Mouse (Mus musculus) limb, embryonic 14.5 days (tissue): ENCODE measurements around the gene Hand2. TPM values are rescaled to one million over a fixed set of nuclear protein-coding genes. Genes with fewer than 3 reads are reported as not detected.

Source experiments
- ATAC-seq: fragments of 200-750 bp; cut with Nextera tagmentation; 2 replicates; pipeline ENCODE4 v1.8.0; 2017; ENCODE audit warnings: low read depth, moderate number of reproducible peaks, moderate TSS enrichment; ENCODE audit not compliant: low FRiP score
- DNase-seq: peaks from one replicate; pipeline ENCODE4 v3.0.0-alpha.2; 2015; ENCODE audit warnings: low spot score
- H3K27ac ChIP-seq: fragments of 300-500 bp; sonication (generic); replicated peaks from 2 replicates; pipeline ENCODE4 v1.5.1; 2014; ENCODE audit warnings: low read depth, mild to moderate bottlenecking, low read length, moderate library complexity, mixed read lengths
- H3K27me3 ChIP-seq: fragments of 300-500 bp; sonication (generic); 2 replicates; pipeline ENCODE4 v1.6.1; 2014; ENCODE audit warnings: low read length, mixed read lengths; ENCODE audit not compliant: control insufficient read depth, insufficient read depth
- H3K36me3 ChIP-seq: fragments of 300-500 bp; sonication (generic); 2 replicates; pipeline ENCODE4 v1.6.1; 2014; ENCODE audit warnings: mild to moderate bottlenecking, low read length, moderate library complexity, mixed read lengths; ENCODE audit not compliant: control insufficient read depth, insufficient read depth
- H3K4me1 ChIP-seq: fragments of 300-500 bp; sonication (generic); 2 replicates; pipeline ENCODE4 v1.6.1; 2014; ENCODE audit warnings: antibody characterized with exemption, low read length, mixed read lengths; ENCODE audit not compliant: control insufficient read depth, insufficient read depth
- H3K4me2 ChIP-seq: fragments of 300-500 bp; sonication (generic); replicated peaks from 2 replicates; pipeline ENCODE4 v1.6.1; 2014; ENCODE audit warnings: low read depth, mild to moderate bottlenecking, low read length, moderate library complexity; ENCODE audit not compliant: severe bottlenecking
- H3K4me3 ChIP-seq: fragments of 300-500 bp; sonication (generic); replicated peaks from 2 replicates; pipeline ENCODE4 v1.5.1; 2014; ENCODE audit warnings: low read length
- H3K9ac ChIP-seq: fragments of 300-500 bp; sonication (generic); 2 replicates; pipeline ENCODE4 v1.6.1; 2014; ENCODE audit warnings: mild to moderate bottlenecking, low read depth, low read length, moderate library complexity; ENCODE audit not compliant: severe bottlenecking
- H3K9me3 ChIP-seq: fragments of 300-500 bp; sonication (generic); 2 replicates; pipeline ENCODE4 v1.6.1; 2016; ENCODE audit warnings: low read length; ENCODE audit not compliant: control insufficient read depth
- POLR2A ChIP-seq: fragments of 200-500 bp; IDR thresholded peaks from 2 replicates; pipeline ENCODE4 v1.8.0; 2012; ENCODE audit warnings: inconsistent platforms, mild to moderate bottlenecking, moderate library complexity, borderline replicate concordance; ENCODE audit not compliant: insufficient read depth, insufficient read length; ENCODE audit errors: extremely low read depth
- WGBS: fragments of 180-500 bp; shearing (Covaris S2); extraction: QIAGEN DNeasy Blood & Tissue Kit; methylation state at CpG from one replicate; pipeline ENCODE4 v1.1.7; 2014; 5-methylcytosine and 5-hydroxymethylcytosine counted together
- polyA plus RNA-seq, 2 experiments: library from polyadenylated mRNA; depleted of rRNA in 1 of 2; stranded (reverse) in 1 of 2; unstranded in 1 of 2; fragments of >200 nt; fragmentation: Nextera tagmentation in 1 of 2; extraction: Ambion mirVana in 1 of 2; gene quantifications; 2 replicates each; pipeline versions ENCODE4 v1.2.1 to v1.2.3; 2012 to 2014

Gene Hand2
- polyA plus RNA-seq, 2 experiments = 9.8 to 33.4 TPM

DNA sequence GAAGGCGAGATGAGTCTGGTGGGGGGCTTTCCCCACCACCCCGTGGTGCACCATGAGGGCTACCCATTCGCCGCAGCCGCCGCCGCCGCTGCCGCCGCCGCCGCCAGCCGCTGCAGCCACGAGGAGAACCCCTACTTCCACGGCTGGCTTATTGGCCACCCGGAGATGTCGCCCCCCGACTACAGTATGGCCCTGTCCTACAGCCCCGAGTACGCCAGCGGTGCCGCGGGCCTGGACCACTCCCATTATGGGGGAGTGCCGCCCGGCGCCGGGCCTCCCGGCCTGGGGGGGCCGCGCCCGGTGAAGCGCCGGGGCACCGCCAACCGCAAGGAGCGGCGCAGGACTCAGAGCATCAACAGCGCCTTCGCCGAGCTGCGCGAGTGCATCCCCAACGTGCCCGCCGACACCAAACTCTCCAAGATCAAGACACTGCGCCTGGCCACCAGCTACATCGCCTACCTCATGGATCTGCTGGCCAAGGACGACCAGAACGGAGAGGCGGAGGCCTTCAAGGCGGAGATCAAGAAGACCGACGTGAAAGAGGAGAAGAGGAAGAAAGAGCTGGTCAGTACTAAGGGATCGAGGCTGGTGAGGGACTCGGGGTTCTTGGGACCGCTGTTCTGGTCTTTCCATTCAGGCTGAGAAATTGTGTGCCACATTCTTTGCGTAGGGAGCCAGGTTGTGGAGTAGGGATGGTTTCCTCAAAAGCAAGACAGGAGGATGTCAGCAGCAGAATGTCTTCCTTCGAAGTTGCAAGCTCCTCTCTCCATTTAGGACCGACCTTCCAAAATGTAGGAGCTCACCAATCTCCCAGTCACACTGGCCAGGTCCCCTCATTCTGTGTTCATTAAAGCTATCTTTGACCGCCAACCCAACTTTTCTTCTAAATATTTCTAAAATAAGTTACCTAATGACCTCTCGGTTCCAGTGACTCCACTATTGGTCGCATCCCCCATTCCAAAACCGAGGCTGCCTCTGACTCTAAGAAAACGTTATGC is 1.4 kb downstream of the Hand2 start:
- Histone ChIP-seq H3K27ac (peak overlapping the region; percentile 93), H3K9me3 (no peaks in the 10 kb centered on the region), H3K9ac (peak overlapping the region; percentile 98), H3K4me3 (peak overlapping the region; percentile 81), H3K4me1 (peaks cover 19% of the 10 kb centered on the region), H3K27me3 (peaks cover 10% of the 10 kb centered on the region; the same call in 1 of the 2 replicates), H3K4me2 (peak overlapping the region; percentile 72), H3K36me3 (peaks cover 5% of the 10 kb centered on the region; the same call in 1 of the 2 replicates)
- WGBS = 1% methylated on average over 31 of the region's 64 CpGs
- DNase-seq (no peak), ATAC-seq (no peak)
- TF ChIP-seq POLR2A = 0 out of 2 replicates have a peak, but pooled peaks have one; percentile 14

- no peak for DNase-seq
- H3K27me3 ChIP-seq = peaks cover 13% of the 10 kb centered on the region; the same call in 1 of the 2 replicates
- TF ChIP-seq POLR2A = no peak
- H3K9ac ChIP-seq = peak overlapping the region; percentile 98
- ATAC-seq = no peak
- peaks cover 25% of the 10 kb centered on the region for H3K4me1 ChIP-seq
- no peaks in the 10 kb centered on the region for H3K9me3 ChIP-seq
- H3K27ac ChIP-seq = peak overlapping the region; percentile 93
- peak overlapping the region; percentile 81 for H3K4me3 ChIP-seq
- 2% methylated on average over 31 of the region's 31 CpGs for WGBS
- peaks cover 5% of the 10 kb centered on the region; the same call in 1 of the 2 replicates for H3K36me3 ChIP-seq
- H3K4me2 ChIP-seq = peak overlapping the region; percentile 72
Observed at GRCm38 (mm10) chr8:57322961-57323941, 2.5 kb downstream of the Hand2 start.

DNA sequence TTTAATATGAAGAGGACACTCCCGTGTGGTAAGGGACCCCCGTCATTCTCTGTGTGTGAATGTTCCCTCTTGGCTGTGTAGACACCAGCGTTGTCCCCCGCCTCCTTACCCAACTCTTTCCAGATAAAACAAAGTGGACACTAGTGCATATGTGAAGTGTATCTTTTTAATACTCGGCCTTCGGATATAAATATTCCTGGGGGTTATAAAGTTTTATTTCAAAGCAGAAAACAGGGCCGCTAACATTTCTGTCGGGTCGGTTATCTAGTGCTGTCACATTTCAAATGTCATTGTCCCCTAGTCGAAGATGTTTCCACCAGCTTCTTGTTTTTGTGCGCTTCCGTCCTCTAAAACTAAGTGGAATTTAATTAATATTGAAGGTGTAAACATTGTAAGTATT is 3.3 kb downstream of the Hand2 start:
- Histone ChIP-seq H3K4me3 (peak overlapping the region; percentile 81), H3K4me1 (peaks cover 28% of the 10 kb centered on the region), H3K36me3 (peaks cover 5% of the 10 kb centered on the region; the same call in 1 of the 2 replicates), H3K9me3 (no peaks in the 10 kb centered on the region), H3K27ac (peak overlapping the region; percentile 93), H3K27me3 (peaks cover 21% of the 10 kb centered on the region; the same call in 1 of the 2 replicates), H3K4me2 (peak overlapping the region; percentile 72), H3K9ac (peak overlapping the region; percentile 98)
- DNase-seq = no peak
- no peak for ATAC-seq
- TF ChIP-seq POLR2A = no peak
- WGBS = 8% methylated on average over 12 of the region's 12 CpGs

- TF ChIP-seq POLR2A = no peak
- peak overlapping the region; percentile 72 for H3K4me2 ChIP-seq
- H3K9ac ChIP-seq = peak overlapping the region; percentile 61
- DNase-seq (no peak), ATAC-seq (no peak)
- peak overlapping the region; percentile 81 for H3K4me3 ChIP-seq
- H3K27me3 ChIP-seq = peaks cover 26% of the 10 kb centered on the region; the same call in 1 of the 2 replicates
- 5% methylated on average over 5 of the region's 5 CpGs for WGBS
- peak overlapping the region; percentile 89 for H3K27ac ChIP-seq
- H3K9me3 ChIP-seq = no peaks in the 10 kb centered on the region
- H3K4me1 ChIP-seq = peaks cover 28% of the 10 kb centered on the region
- peaks cover 5% of the 10 kb centered on the region; the same call in 1 of the 2 replicates for H3K36me3 ChIP-seq
Observed at GRCm38 (mm10) chr8:57324671-57325070, 3.9 kb downstream of the Hand2 start.
